Mouse (Mus musculus): Measurements from ENCODE around the gene E330034G19Rik.
"Not testable (repeated sequence)": the region's sequence is repeated elsewhere in the genome, so short reads cannot be mapped to it uniquely, and the experiment has no call there.

The E330034G19Rik gene

DNA sequence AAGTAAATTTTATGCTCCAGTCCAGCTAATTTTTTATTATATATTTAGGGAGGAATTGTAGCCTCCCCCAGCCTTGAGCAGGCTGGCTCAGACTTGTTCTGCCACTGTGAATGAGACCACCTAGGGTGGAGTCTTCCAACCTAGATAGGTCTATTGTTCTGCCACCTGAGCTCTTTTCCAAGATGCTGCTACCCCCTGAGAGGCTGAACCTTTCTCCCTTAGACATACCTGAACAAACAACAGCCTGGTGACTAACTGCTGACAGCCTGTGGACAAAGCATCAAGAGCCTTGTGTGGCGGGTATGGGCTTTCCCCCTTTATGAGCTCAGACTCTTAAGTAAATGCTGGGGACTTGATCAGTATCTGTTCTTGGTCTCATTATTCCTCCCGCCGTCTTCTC, 54.0 kb downstream of the E330034G19Rik start:
- not testable (repeated sequence) for DNase-seq (ENCODE audit: low spot score in 2 of 2)

DNA sequence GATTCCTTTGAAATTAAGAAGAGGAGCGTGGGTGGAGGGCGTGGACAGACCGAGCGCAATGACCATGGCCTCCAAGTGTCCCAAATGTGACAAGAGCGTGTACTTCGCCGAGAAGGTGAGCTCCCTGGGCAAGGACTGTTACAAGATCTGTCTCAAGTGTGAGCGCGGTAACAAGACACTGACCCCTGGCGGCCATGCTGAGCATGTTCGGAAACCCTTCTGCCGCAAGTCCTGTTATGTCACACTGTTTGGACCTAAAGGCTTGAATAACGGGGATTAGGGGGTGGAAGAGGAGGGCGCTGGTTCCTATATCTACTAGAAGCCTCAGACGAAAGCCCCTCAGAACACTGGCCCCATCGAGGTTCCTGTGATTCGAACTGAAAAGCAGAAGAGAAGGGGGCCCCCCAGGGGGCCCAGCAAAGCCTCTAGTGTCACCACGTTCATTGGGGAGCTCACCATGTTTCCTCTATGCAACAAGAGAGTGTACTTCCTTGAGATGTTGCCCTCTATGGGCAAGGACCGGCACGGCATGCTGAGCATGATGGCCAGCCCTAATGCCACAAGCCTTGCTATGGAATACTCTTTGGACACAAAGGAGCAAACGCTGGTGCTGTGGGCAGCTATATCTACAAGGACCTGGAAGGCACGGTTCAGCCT, 65.4 kb downstream of the E330034G19Rik start:
- DNase-seq (ENCODE audit: low spot score in 2 of 2) = peak; percentile 17 to 26
